Mouse (Mus musculus) lung, adult 2 months (tissue): Measurements from ENCODE around the gene Epb41l4b. TPM values are rescaled to one million over a fixed set of nuclear protein-coding genes. Genes with fewer than 3 reads are reported as not detected.

Experiments used
- DNase-seq: peaks from one replicate; pipeline ENCODE4 v3.0.0; 2022
- H3K4me1 ChIP-seq: fragments of 200-500 bp; 2 replicates; pipeline ENCODE4 v1.6.1; 2011; ENCODE audit warnings: low read length; ENCODE audit not compliant: control insufficient read depth, insufficient read depth
- H3K4me3 ChIP-seq: fragments of 200-500 bp; replicated peaks from 2 replicates; pipeline ENCODE3; 2011; ENCODE audit warnings: low read depth, mild to moderate bottlenecking, control low read depth, low read length; ENCODE audit errors: extremely low read depth
- CTCF ChIP-seq: fragments of 200-500 bp; IDR thresholded peaks from 2 replicates; pipeline ENCODE4 v1.5.1; 2011; ENCODE audit warnings: mild to moderate bottlenecking, low read length, control low read depth; ENCODE audit not compliant: insufficient read depth
- POLR2A ChIP-seq: fragments of 200-500 bp; IDR thresholded peaks from 2 replicates; pipeline ENCODE4 v1.6.1; 2011; ENCODE audit warnings: low read depth, mild to moderate bottlenecking, control low read depth, low read length, borderline replicate concordance; ENCODE audit errors: extremely low read depth
- WGBS: fragments of 180-500 bp; shearing (Covaris S2); methylation state at CpG from one replicate; pipeline ENCODE4 v1.1.7; 2018; 5-methylcytosine and 5-hydroxymethylcytosine counted together
- polyA plus RNA-seq: library from polyadenylated mRNA; depleted of rRNA; stranded (reverse); fragments of >200 nt; gene quantifications from 2 replicates; pipeline ENCODE4 v1.2.3, GENCODE M21; 2012

Epb41l4b gene
- polyA plus RNA-seq, 1 experiment, result 28.9 TPM

GRCm38 (mm10) chr4:57171817-57172216 is 28.6 kb upstream of the Epb41l4b start:
- TF ChIP-seq POLR2A, result no peak
- no peak for TF ChIP-seq CTCF
- DNase-seq, result no peak
- Histone ChIP-seq H3K4me3 (no peak overlapping the region), H3K4me1 (no peaks in the 10 kb centered on the region; the same call in 1 of the 2 replicates)
- WGBS, result 53% methylated on average over 5 of the region's 5 CpGs

GRCm38 (mm10) chr4:57168680-57169079 is 25.4 kb upstream of the Epb41l4b start:
- DNase-seq, result no peak

GRCm38 (mm10) chr4:57168277-57168676 is 25.0 kb upstream of the Epb41l4b start:
- WGBS, result 55% methylated on average over 1 of the region's 1 CpGs
- no peak for TF ChIP-seq CTCF
- DNase-seq, result no peak
- Histone ChIP-seq H3K4me1 (no peaks in the 10 kb centered on the region; the same call in 1 of the 2 replicates), H3K4me3 (no peak overlapping the region)

More at GRCm38 (mm10) chr4:57168680-57169079, 25.4 kb upstream of the Epb41l4b start:
- Histone ChIP-seq H3K4me1 (no peaks in the 10 kb centered on the region; the same call in 1 of the 2 replicates), H3K4me3 (no peak overlapping the region)
- TF ChIP-seq CTCF (no peak), POLR2A (no peak)
- WGBS, result 68% methylated on average over 3 of the region's 3 CpGs

GRCm38 (mm10) chr4:57166922-57167870 is 24.0 kb upstream of the Epb41l4b start:
- DNase-seq, result peak; percentile 66
- TF ChIP-seq POLR2A (no peak), CTCF (no peak)
- Histone ChIP-seq H3K4me1 (no peaks in the 10 kb centered on the region; the same call in 1 of the 2 replicates), H3K4me3 (no peak overlapping the region)
- 43% methylated on average over 12 of the region's 12 CpGs for WGBS

GRCm38 (mm10) chr4:57165654-57166053 is 22.4 kb upstream of the Epb41l4b start:
- Histone ChIP-seq H3K4me1 (no peaks in the 10 kb centered on the region; the same call in 1 of the 2 replicates), H3K4me3 (no peak overlapping the region)
- DNase-seq, result no peak
- 48% methylated on average over 3 of the region's 3 CpGs for WGBS
- TF ChIP-seq POLR2A (no peak), CTCF (no peak)

- Histone ChIP-seq H3K4me3 (no peak overlapping the region), H3K4me1 (no peaks in the 10 kb centered on the region; the same call in 1 of the 2 replicates)
- DNase-seq, result no peak
- 76% methylated on average over 9 of the region's 9 CpGs for WGBS
- TF ChIP-seq CTCF, result no peak
- no peak for TF ChIP-seq POLR2A
Observed at GRCm38 (mm10) chr4:57164578-57165210, 21.5 kb upstream of the Epb41l4b start.

GRCm38 (mm10) chr4:57162789-57163722 is 19.8 kb upstream of the Epb41l4b start:
- H3K4me1 ChIP-seq, result no peaks in the 10 kb centered on the region; the same call in 1 of the 2 replicates
- WGBS, result 50% methylated on average over 10 of the region's 10 CpGs

GRCm38 (mm10) chr4:57160571-57160970 is 17.3 kb upstream of the Epb41l4b start:
- 73% methylated on average over 7 of the region's 7 CpGs for WGBS
- Histone ChIP-seq H3K4me1 (no peaks in the 10 kb centered on the region; the same call in 1 of the 2 replicates), H3K4me3 (no peak overlapping the region)
- TF ChIP-seq POLR2A, result no peak
- TF ChIP-seq CTCF, result no peak
- DNase-seq, result no peak

More at GRCm38 (mm10) chr4:57162789-57163722, 19.8 kb upstream of the Epb41l4b start:
- DNase-seq, result no peak
- no peak overlapping the region for H3K4me3 ChIP-seq
- TF ChIP-seq POLR2A (no peak), CTCF (no peak)

- Histone ChIP-seq H3K4me3 (no peak overlapping the region), H3K4me1 (0 out of 2 replicates have a peak, but pooled peaks cover 2% of the 10 kb centered on the region)
- peak; percentile 53 for DNase-seq
- WGBS, result 51% methylated on average over 8 of the region's 8 CpGs
- TF ChIP-seq CTCF, result no peak
- no peak for TF ChIP-seq POLR2A
Observed at GRCm38 (mm10) chr4:57156549-57157169, 13.4 kb upstream of the Epb41l4b start.
